Mouse (Mus musculus) G1E (cell line): ENCODE measurements around the gene Irs1.

Experiments used
- CTCF ChIP-seq: IDR thresholded peaks from 2 replicates; pipeline ENCODE4 v1.5.1; 2012; ENCODE audit warnings: low read depth, low read length, inconsistent platforms, mixed read lengths
- GATA1 ChIP-seq: IDR thresholded peaks from 2 replicates; pipeline ENCODE4 v1.6.1; 2012; ENCODE audit warnings: borderline replicate concordance, low read length, inconsistent platforms, mixed read lengths
- GATA2 ChIP-seq: IDR thresholded peaks from 2 replicates; pipeline ENCODE4 v1.6.1; 2012; ENCODE audit warnings: low read depth, low read length, inconsistent platforms, borderline replicate concordance

GRCm38 (mm10) chr1:82199918-82200317 is 91.3 kb downstream of the Irs1 start:
- TF ChIP-seq CTCF = no peak
- TF ChIP-seq GATA1 = no peak
- TF ChIP-seq GATA2 = no peak
